Mouse (Mus musculus): ENCODE measurements around the gene B4galnt4.

GRCm38 (mm10) chr7:141021489-141022449 is 39.1 kb upstream of the B4galnt4 start:
- TF ChIP-seq CTCF (IDR thresholded peaks at IDR 0.05; ENCODE audit: extremely low read depth, insufficient read length, insufficient replicate concordance, low read depth, low read length), result no peak
- no peak for TF ChIP-seq POLR2A (IDR thresholded peaks at IDR 0.05; ENCODE audit: low read depth, low read length)

Measured in small intestine, adult 2 months (tissue).